In genomic region chr3:92902992-92903391, GRCm38 (mm10) we compare ENCODE assay signal across 9 mouse cellular contexts. TPM values are rescaled to one million over a fixed set of nuclear protein-coding genes. Genes with fewer than 3 reads are reported as not detected.
DNase-seq lines count a peak whose midpoint lies in the region; ATAC-seq and TF ChIP-seq lines count a peak whose summit lies in the region.
"Had no signal": no experiment of that assay in that cellular context is flagged by ENCODE, and none has a peak within 500 bp of the region (broad histone marks: within the 10 kb centered on the region; RNA-seq: fewer than 3 reads in every experiment).

No protein-coding gene starts in this region.

- H3K4me3 ChIP-seq in gastrocnemius, adult 2 months, result no peak overlapping the region
- H3K4me3 ChIP-seq in stomach, postnatal 0 days (ENCODE audit: low read depth, low read length), result no peak overlapping the region

- ATAC-seq in stomach, postnatal 0 days (ENCODE audit: low FRiP score, low TSS enrichment), result no peak

- peak; percentile 53 for TF ChIP-seq CTCF in gastrocnemius, adult 2 months (IDR thresholded peaks at IDR 0.05)
- TF ChIP-seq CTCF in stomach, postnatal 0 days (IDR thresholded peaks at IDR 0.05; ENCODE audit: low read depth), result peak; percentile 75

- TF ChIP-seq EP300 in stomach, postnatal 0 days (optimal IDR thresholded peaks at IDR 0.05), result no peak

- no peaks in the 10 kb centered on the region for H3K9me3 ChIP-seq in stomach, postnatal 0 days (ENCODE audit: control insufficient read depth, low read length)

- intact Hi-C loops in gastrocnemius, adult 2 months (cut with DNase I), result no loop called here

- DNase-seq in gastrocnemius, adult 2 months, result no peak
- no peak for DNase-seq in gastrocnemius, adult 18-20 months (ENCODE audit: low spot score)
- peak; percentile 17 for DNase-seq in right cerebral cortex, adult 18-20 months
- DNase-seq in right cerebral cortex, postnatal 36 days (ENCODE audit: low spot score in 2 of 2), result no peak
- DNase-seq in embryo, embryonic 9.5 days (ENCODE audit: extremely low spot score), result peak; percentile 27
- peak; percentile 36 to 65 for DNase-seq in left cerebral cortex, adult 18-20 months (ENCODE audit: low spot score in 2 of 2)
- peak; percentile 28 for DNase-seq in stomach, postnatal 0 days (ENCODE audit: low spot score)
- DNase-seq in B cell, adult 2 months, result no peak

- no peak overlapping the region for H3K9ac ChIP-seq in stomach, postnatal 0 days (ENCODE audit: low read length)

- 19% methylated on average over 3 of the region's 3 CpGs for WGBS in stomach, postnatal 0 days

- H3K4me2 ChIP-seq in stomach, postnatal 0 days (replicated peaks; ENCODE audit: low read depth), result no peak overlapping the region

- no peaks in the 10 kb centered on the region for H3K27me3 ChIP-seq in stomach, postnatal 0 days (ENCODE audit: control insufficient read depth, insufficient read depth, low read length)

- no peak overlapping the region for H3K27ac ChIP-seq in gastrocnemius, adult 2 months
- no peak overlapping the region for H3K27ac ChIP-seq in stomach, postnatal 0 days (replicated peaks)

- no peaks in the 10 kb centered on the region for H3K4me1 ChIP-seq in stomach, postnatal 0 days (replicated peaks; ENCODE audit: control insufficient read depth, insufficient read depth)

- no peaks in the 10 kb centered on the region for H3K36me3 ChIP-seq in stomach, postnatal 0 days (ENCODE audit: control insufficient read depth, insufficient read depth, low read length)

RNA-seq across cellular contexts. Expression of gene Lce3a, which starts 23.0 kb away (rescaled TPM):
- not detected for total RNA-seq in gastrocnemius, adult 2 months (2021)
- total RNA-seq in gastrocnemius, adult 18-20 months (2021), result not detected
- total RNA-seq in left cerebral cortex, adult 18-20 months (2021), result not detected
- polyA plus RNA-seq in stomach, postnatal 0 days (2015; fragmentation: Nextera tagmentation; extraction: Ambion mirVana), result 1,230 and 1,305 TPM in 2 replicates
- polyA plus RNA-seq: heart, embryonic 16.5 days had no signal

RNA-seq across cellular contexts. Expression of gene Lce3b, which starts 29.8 kb away (rescaled TPM):
- not detected for total RNA-seq in gastrocnemius, adult 2 months (2021)
- not detected for total RNA-seq in gastrocnemius, adult 18-20 months (2021)
- total RNA-seq in left cerebral cortex, adult 18-20 months (2021), result not detected
- polyA plus RNA-seq in stomach, postnatal 0 days (2015; fragmentation: Nextera tagmentation; extraction: Ambion mirVana), result 847 and 849 TPM in 2 replicates
- polyA plus RNA-seq: heart, embryonic 16.5 days had no signal

RNA-seq across cellular contexts. Expression of gene 2310050C09Rik, which starts 33.0 kb away (rescaled TPM):
- not detected for total RNA-seq in gastrocnemius, adult 2 months (2021)
- total RNA-seq in gastrocnemius, adult 18-20 months (2021), result not detected
- total RNA-seq in left cerebral cortex, adult 18-20 months (2021), result not detected
- polyA plus RNA-seq in stomach, postnatal 0 days (2015; fragmentation: Nextera tagmentation; extraction: Ambion mirVana), result 30.7 and 33.6 TPM in 2 replicates
- polyA plus RNA-seq: heart, embryonic 16.5 days had no signal

RNA-seq across cellular contexts. Expression of gene Lce3c, which starts 41.3 kb away (rescaled TPM):
- total RNA-seq in gastrocnemius, adult 2 months (2021), result not detected
- not detected for total RNA-seq in gastrocnemius, adult 18-20 months (2021)
- not detected for total RNA-seq in left cerebral cortex, adult 18-20 months (2021)
- 1,477 and 1,491 TPM in 2 replicates for polyA plus RNA-seq in stomach, postnatal 0 days (2015; fragmentation: Nextera tagmentation; extraction: Ambion mirVana)
- polyA plus RNA-seq: heart, embryonic 16.5 days had no signal

RNA-seq across cellular contexts. Expression of gene Lce1l, which starts 51.9 kb away (rescaled TPM):
- not detected for total RNA-seq in gastrocnemius, adult 2 months (2021)
- not detected for total RNA-seq in gastrocnemius, adult 18-20 months (2021)
- not detected for total RNA-seq in left cerebral cortex, adult 18-20 months (2021)
- 247 and 250 TPM in 2 replicates for polyA plus RNA-seq in stomach, postnatal 0 days (2015; fragmentation: Nextera tagmentation; extraction: Ambion mirVana)
- polyA plus RNA-seq: heart, embryonic 16.5 days had no signal

Comparison
In these comparisons a context has a peak if more than half of its experiments do, and no peak if none do; other contexts are left out.
1. DNase-seq: peak in right cerebral cortex, adult 18-20 months (single experiment), embryo, embryonic 9.5 days (single experiment), left cerebral cortex, adult 18-20 months (2 of 2) and stomach, postnatal 0 days (single experiment); none in gastrocnemius, adult 2 months (single experiment), gastrocnemius, adult 18-20 months (single experiment), right cerebral cortex, postnatal 36 days (0 of 2) and B cell, adult 2 months (0 of 2).